8 mouse cellular contexts compared by ENCODE assay signal in genomic region chrX:167208506-167208820, GRCm38 (mm10). TPM values are rescaled to one million over a fixed set of nuclear protein-coding genes. Genes with fewer than 3 reads are reported as not detected.
A peak's percentile ranks its signal among the peaks of the same experiment; 100 is the strongest.
DNase-seq lines count a peak whose midpoint lies in the region; ATAC-seq and TF ChIP-seq lines count a peak whose summit lies in the region.

No protein-coding gene starts in this region.

- H3K9me3 ChIP-seq in embryonic facial prominence, embryonic 12.5 days, result no peaks in the 10 kb centered on the region
- no peaks in the 10 kb centered on the region for H3K9me3 ChIP-seq in midbrain, embryonic 15.5 days

- ATAC-seq in embryonic facial prominence, embryonic 12.5 days (ENCODE audit: insufficient number of reproducible peaks, insufficient read depth, low FRiP score, low TSS enrichment), result no peak
- peak; percentile 25; the same call in 1 of the 2 replicates for ATAC-seq in midbrain, embryonic 15.5 days (replicated peaks)

- no peak for TF ChIP-seq CTCF in cerebellum, adult 2 months (IDR thresholded peaks at IDR 0.05; ENCODE audit: borderline replicate concordance, insufficient read depth, low read depth, low read length)

- no peak for TF ChIP-seq POLR2A in cerebellum, adult 2 months (IDR thresholded peaks at IDR 0.05; ENCODE audit: borderline replicate concordance, insufficient read depth, low read length)

- H3K36me3 ChIP-seq in embryonic facial prominence, embryonic 12.5 days, result no peaks in the 10 kb centered on the region
- no peaks in the 10 kb centered on the region for H3K36me3 ChIP-seq in midbrain, embryonic 15.5 days (replicated peaks)

- H3K4me3 ChIP-seq in cerebellum, adult 2 months (replicated peaks; ENCODE audit: insufficient read depth, low read depth, low read length), result peak overlapping the region; percentile 97
- H3K4me3 ChIP-seq in embryonic facial prominence, embryonic 12.5 days, result peak overlapping the region; percentile 52
- peak overlapping the region; percentile 55 for H3K4me3 ChIP-seq in midbrain, embryonic 15.5 days

- peak overlapping the region; percentile 68 for H3K9ac ChIP-seq in embryonic facial prominence, embryonic 12.5 days
- peak overlapping the region; percentile 80 for H3K9ac ChIP-seq in midbrain, embryonic 15.5 days

- H3K4me1 ChIP-seq in cerebellum, adult 2 months (ENCODE audit: control insufficient read depth, insufficient read depth, low read length), result no peaks in the 10 kb centered on the region
- no peaks in the 10 kb centered on the region for H3K4me1 ChIP-seq in embryonic facial prominence, embryonic 12.5 days
- peaks cover 12% of the 10 kb centered on the region for H3K4me1 ChIP-seq in midbrain, embryonic 15.5 days

- DNase-seq in cerebellum, adult 2 months, result peak; percentile 20 to 42
- DNase-seq in cerebellum, adult 8-10 months, result no peak
- peak; percentile 56 for DNase-seq in CD4-positive helper T cell, adult 2 months (ENCODE audit: low read depth, low spot score)
- DNase-seq in heart, postnatal 4 days, result peak; percentile 43
- peak; percentile 28 for DNase-seq in liver
- no peak for DNase-seq in frontal cortex, postnatal 25 days (ENCODE audit: low spot score in 2 of 2)

- H3K27me3 ChIP-seq in cerebellum, adult 2 months (ENCODE audit: control insufficient read depth, insufficient read depth, low read length), result no peaks in the 10 kb centered on the region
- peaks cover 21% of the 10 kb centered on the region for H3K27me3 ChIP-seq in embryonic facial prominence, embryonic 12.5 days
- H3K27me3 ChIP-seq in midbrain, embryonic 15.5 days (replicated peaks), result 0 out of 2 replicates have a peak, but pooled peaks cover 6% of the 10 kb centered on the region

- WGBS in cerebellum, adult 2 months, result 3% methylated on average over 16 of the region's 16 CpGs
- 23% methylated on average over 16 of the region's 16 CpGs for WGBS in embryonic facial prominence, embryonic 12.5 days
- 19% methylated on average over 16 of the region's 16 CpGs for WGBS in midbrain, embryonic 15.5 days

- H3K27ac ChIP-seq in cerebellum, adult 2 months (ENCODE audit: insufficient read depth, low read length), result peak overlapping the region; percentile 82
- peak overlapping the region; percentile 83 for H3K27ac ChIP-seq in embryonic facial prominence, embryonic 12.5 days
- peak overlapping the region; percentile 93 for H3K27ac ChIP-seq in midbrain, embryonic 15.5 days

- peak overlapping the region; percentile 45 for H3K4me2 ChIP-seq in embryonic facial prominence, embryonic 12.5 days (replicated peaks)
- no peak overlapping the region for H3K4me2 ChIP-seq in midbrain, embryonic 15.5 days

RNA-seq across cellular contexts. Expression of gene Tmsb4x, which starts 0.7 kb away (rescaled TPM):
- polyA plus RNA-seq in cerebellum, adult 2 months (2012; rRNA removed), result 1,010 and 1,165 TPM in 2 replicates
- polyA plus RNA-seq in embryonic facial prominence, embryonic 12.5 days (2016; fragmentation: Nextera tagmentation; extraction: Ambion mirVana), result 3,040 and 3,195 TPM in 2 replicates
- total RNA-seq in heart, postnatal 4 days (2021), result 100 to 1,000 TPM; 856 to 962 TPM
- polyA plus RNA-seq in midbrain, embryonic 15.5 days (2015; fragmentation: Nextera tagmentation; extraction: Ambion mirVana), result 4,195 and 4,308 TPM in 2 replicates

RNA-seq across cellular contexts. Expression of gene Tlr8, which starts 55.7 kb away (rescaled TPM):
- 0.14 TPM in 1 of 2 replicates, not detected in the other for polyA plus RNA-seq in cerebellum, adult 2 months (2012; rRNA removed)
- polyA plus RNA-seq in embryonic facial prominence, embryonic 12.5 days (2016; fragmentation: Nextera tagmentation; extraction: Ambion mirVana), result 0.08 and 0.29 TPM in 2 replicates
- under 1 TPM; 0.77 to 0.86 TPM for total RNA-seq in heart, postnatal 4 days (2021)
- 0.15 TPM in 1 of 2 replicates, not detected in the other for polyA plus RNA-seq in midbrain, embryonic 15.5 days (2015; fragmentation: Nextera tagmentation; extraction: Ambion mirVana)

Comparison
In these comparisons a context has a peak if more than half of its experiments do, and no peak if none do; other contexts are left out.
1. DNase-seq: peak in cerebellum, adult 2 months (2 of 2), CD4-positive helper T cell, adult 2 months (single experiment), heart, postnatal 4 days (single experiment) and liver (single experiment); none in cerebellum, adult 8-10 months (single experiment) and frontal cortex, postnatal 25 days (0 of 2).
2. Peak in every context shown above with its lines, with median percentiles within 50 percentile points of each other: H3K27ac ChIP-seq and H3K4me3 ChIP-seq.